Mouse (Mus musculus) MEL (cell line): ENCODE data around the gene Aco2. TPM values are rescaled to one million over a fixed set of nuclear protein-coding genes. Genes with fewer than 3 reads are reported as not detected.
A peak's percentile ranks its signal among the peaks of the same experiment; 100 is the strongest.

Experiments
- DNase-seq: peaks from one replicate; pipeline ENCODE4 v3.0.0; 2011; ENCODE audit warnings: low read depth, low spot score
- H3K27ac ChIP-seq: 2 replicates; pipeline ENCODE4 v1.5.1; 2012; ENCODE audit warnings: low read depth, mild to moderate bottlenecking, control low read depth, low read length, moderate library complexity; ENCODE audit not compliant: control insufficient read depth
- H3K27me3 ChIP-seq, 2 experiments: fragments of 150-350 bp in 1 of 2; sonication (generic) in 1 of 2; 2 replicates each; pipeline ENCODE4 v1.6.1; 2012; ENCODE audit warnings: low read length in 2 of 2, mild to moderate bottlenecking in 2 of 2, improper control_type of control experiment in 1 of 2, moderate library complexity in 1 of 2; ENCODE audit not compliant: insufficient read depth in 2 of 2, control insufficient read depth in 1 of 2
- H3K36me3 ChIP-seq, 2 experiments: 2 replicates each; pipeline ENCODE4 v1.6.1; 2012 to 2014; ENCODE audit warnings: low read length in 2 of 2, improper control_type of control experiment in 1 of 2, inconsistent platforms in 1 of 2, mild to moderate bottlenecking in 1 of 2; ENCODE audit not compliant: insufficient read depth in 2 of 2, control insufficient read depth in 1 of 2
- H3K4me1 ChIP-seq, 2 experiments: fragments of 150-350 bp in 1 of 2; sonication (generic) in 1 of 2; 2 replicates each; pipeline ENCODE4 v1.6.1; 2012; ENCODE audit warnings: low read length in 2 of 2, improper control_type of control experiment in 1 of 2, mild to moderate bottlenecking in 1 of 2; ENCODE audit not compliant: insufficient read depth in 2 of 2, control insufficient read depth in 1 of 2
- H3K4me3 ChIP-seq, 2 experiments: fragments of 150-350 bp in 1 of 2; sonication (generic) in 1 of 2; 2 replicates each; pipeline ENCODE4 v1.5.1; 2012; ENCODE audit warnings: low read depth in 2 of 2, low read length in 2 of 2, mild to moderate bottlenecking in 2 of 2, moderate library complexity in 2 of 2, control low read depth in 1 of 2, improper control_type of control experiment in 1 of 2; ENCODE audit not compliant: control insufficient read depth in 1 of 2, insufficient read depth in 1 of 2
- H3K79me2 ChIP-seq: 2 replicates; pipeline ENCODE4 v1.6.1; 2012; ENCODE audit warnings: mild to moderate bottlenecking, low read length, moderate library complexity; ENCODE audit not compliant: control insufficient read depth, poor library complexity, insufficient read depth
- H3K9ac ChIP-seq: 2 replicates; pipeline ENCODE4 v1.6.1; 2012; ENCODE audit warnings: low read depth, mild to moderate bottlenecking, control low read depth, low read length, moderate library complexity; ENCODE audit not compliant: control insufficient read depth, poor library complexity, severe bottlenecking
- H3K9me3 ChIP-seq: fragments of 150-350 bp; sonication (generic); replicated peaks from 2 replicates; pipeline ENCODE4 v1.6.1; 2012; ENCODE audit warnings: mild to moderate bottlenecking, low read length, improper control_type of control experiment, moderate library complexity; ENCODE audit not compliant: insufficient read depth
- BHLHE40 ChIP-seq: IDR thresholded peaks from 2 replicates; pipeline ENCODE4 v1.6.1; 2012; ENCODE audit warnings: low read depth, mild to moderate bottlenecking, inconsistent platforms, low read length, improper control_type of control experiment, borderline replicate concordance
- CTCF ChIP-seq, 3 experiments: IDR thresholded peaks in 2 of 3; conservative IDR thresholded peaks in 1 of 3; 2 replicates each; pipeline ENCODE4 v1.5.1; 2011 to 2012; ENCODE audit warnings: low read length in 3 of 3, low read depth in 2 of 3, mild to moderate bottlenecking in 2 of 3, improper control_type of control experiment in 1 of 3, inconsistent platforms in 1 of 3, mixed read lengths in 1 of 3, moderate library complexity in 1 of 3; ENCODE audit not compliant: control insufficient read depth in 1 of 3, insufficient read depth in 1 of 3, poor library complexity in 1 of 3, severe bottlenecking in 1 of 3
- E2F4 ChIP-seq: IDR thresholded peaks from 2 replicates; pipeline ENCODE4 v1.6.1; 2011; ENCODE audit warnings: low read depth, low read length, improper control_type of control experiment, borderline replicate concordance
- EP300 ChIP-seq, 2 experiments: IDR thresholded peaks; 2 replicates each; pipeline ENCODE4 v1.6.1; 2011; ENCODE audit warnings: improper control_type of control experiment in 2 of 2, low read length in 2 of 2, low read depth in 1 of 2, mild to moderate bottlenecking in 1 of 2
- ETS1 ChIP-seq: IDR thresholded peaks from 2 replicates; pipeline ENCODE4 v1.6.1; 2012; ENCODE audit warnings: low read depth, mild to moderate bottlenecking, inconsistent platforms, low read length, improper control_type of control experiment, moderate library complexity
- GATA1 ChIP-seq: IDR thresholded peaks from 2 replicates; pipeline ENCODE4 v1.6.1; 2011; ENCODE audit warnings: low read depth, low read length, improper control_type of control experiment
- HCFC1 ChIP-seq: IDR thresholded peaks from 2 replicates; pipeline ENCODE4 v1.6.1; 2012; ENCODE audit warnings: low read depth, mild to moderate bottlenecking, inconsistent platforms, low read length, improper control_type of control experiment, moderate library complexity
- MAFK ChIP-seq: IDR thresholded peaks from 2 replicates; pipeline ENCODE4 v1.6.1; 2011; ENCODE audit warnings: low read depth, mild to moderate bottlenecking, low read length, improper control_type of control experiment, borderline replicate concordance
- MAX ChIP-seq: IDR thresholded peaks from 2 replicates; pipeline ENCODE4 v1.6.1; 2011; ENCODE audit warnings: low read length, improper control_type of control experiment
- MEF2A ChIP-seq: IDR thresholded peaks from 2 replicates; pipeline ENCODE4 v1.6.1; 2014; ENCODE audit warnings: low read depth, mild to moderate bottlenecking, inconsistent platforms, low read length, improper control_type of control experiment; ENCODE audit not compliant: poor library complexity, insufficient replicate concordance, severe bottlenecking; ENCODE audit errors: extremely low read depth
- MYC ChIP-seq: IDR thresholded peaks from 2 replicates; pipeline ENCODE4 v1.6.1; 2011; ENCODE audit warnings: low read depth, mild to moderate bottlenecking, low read length, improper control_type of control experiment, moderate library complexity
- NRF1 ChIP-seq: IDR thresholded peaks from 2 replicates; pipeline ENCODE4 v1.6.1; 2014; ENCODE audit warnings: low read depth, mild to moderate bottlenecking, inconsistent platforms, low read length, improper control_type of control experiment, moderate library complexity; ENCODE audit not compliant: poor library complexity, insufficient read depth, severe bottlenecking
- POLR2AphosphoS2 ChIP-seq: IDR thresholded peaks from 2 replicates; pipeline ENCODE4 v1.6.1; 2011; ENCODE audit warnings: low read length, improper control_type of control experiment
- RAD21 ChIP-seq: IDR thresholded peaks from 2 replicates; pipeline ENCODE4 v1.6.1; 2011; ENCODE audit warnings: mild to moderate bottlenecking, low read depth, low read length, improper control_type of control experiment
- SMC3 ChIP-seq: IDR thresholded peaks from 2 replicates; pipeline ENCODE4 v1.6.1; 2011; ENCODE audit warnings: low read depth, low read length, improper control_type of control experiment
- TAL1 ChIP-seq: IDR thresholded peaks from 2 replicates; pipeline ENCODE4 v1.6.1; 2012; ENCODE audit warnings: mild to moderate bottlenecking, inconsistent platforms, low read length, moderate library complexity, mixed read lengths
- TCF12 ChIP-seq: IDR thresholded peaks from 2 replicates; pipeline ENCODE4 v1.6.1; 2014; ENCODE audit warnings: low read depth, mild to moderate bottlenecking, inconsistent platforms, low read length, improper control_type of control experiment, moderate library complexity
- UBTF ChIP-seq: IDR thresholded peaks from 2 replicates; pipeline ENCODE4 v1.6.1; 2012; ENCODE audit warnings: low read depth, mild to moderate bottlenecking, inconsistent platforms, low read length, improper control_type of control experiment, moderate library complexity, borderline replicate concordance; ENCODE audit not compliant: insufficient read depth
- ZC3H11A ChIP-seq: IDR thresholded peaks from 2 replicates; pipeline ENCODE4 v1.6.1; 2012; ENCODE audit warnings: low read depth, mild to moderate bottlenecking, inconsistent platforms, low read length, improper control_type of control experiment
- ZMIZ1 ChIP-seq: IDR thresholded peaks from 2 replicates; pipeline ENCODE4 v1.6.1; 2012; ENCODE audit warnings: low read depth, mild to moderate bottlenecking, inconsistent platforms, low read length, improper control_type of control experiment, moderate library complexity
- ZNF384 ChIP-seq: IDR thresholded peaks from 2 replicates; pipeline ENCODE4 v1.6.1; 2012; ENCODE audit warnings: low read depth, mild to moderate bottlenecking, inconsistent platforms, low read length, improper control_type of control experiment
- polyA plus RNA-seq, 2 experiments: library from polyadenylated mRNA; stranded (reverse) in 1 of 2; unstranded in 1 of 2; fragments of >175 nt in 1 of 2; fragments of >200 nt in 1 of 2; gene quantifications; 2 replicates each; pipeline versions ENCODE4 v1.2.1 to v1.2.4; 2012; ENCODE audit warnings: low replicate concordance in 2 of 2, low read depth in 1 of 2; ENCODE audit not compliant: insufficient read length in 2 of 2, insufficient read depth in 1 of 2, missing spikeins in 1 of 2
- total RNA-seq: library from RNA; depleted of rRNA; stranded (reverse); fragments of 300-350 nt; gene quantifications from 2 replicates; pipeline ENCODE4 v1.2.3, GENCODE M21; 2012

Aco2 gene
- total and polyA plus RNA-seq, 3 experiments = 248 to 1,242 (median 447) TPM

GRCm38 (mm10) chr15:81955414-81955813 lies 83.3 kb downstream of the Aco2 start:
- Histone ChIP-seq H3K27me3 (no peaks in the 10 kb centered on the region), H3K27ac (no peak overlapping the region), H3K4me3 (no peak overlapping the region), H3K36me3 (peaks cover 2 to 5% of the 10 kb centered on the region in 2 experiments; a peak in 3 of 4 replicates), H3K79me2 (peaks cover 4% of the 10 kb centered on the region; the same call in 1 of the 2 replicates)
- DNase-seq = no peak
- TF ChIP-seq E2F4 (no peak), MEF2A (no peak), NRF1 (no peak), TCF12 (no peak), MAFK (no peak), MYC (no peak), GATA1 (no peak), ZC3H11A (no peak), BHLHE40 (no peak), SMC3 (no peak), ETS1 (no peak), POLR2AphosphoS2 (no peak), ZNF384 (no peak), EP300 (IDR thresholded peaks at IDR 0.05; ENCODE audit: low read depth in 1 of 2, low read length in 2 of 2) (no peak), TAL1 (no peak), ZMIZ1 (no peak)
- TF ChIP-seq, all 39 proteins: peak for 0
- peaks cover 0 to 11% of the 10 kb centered on the region in 2 experiments; a peak in 2 of 4 replicates for H3K4me1 ChIP-seq
- no peak overlapping the region for H3K9ac ChIP-seq
- H3K9me3 ChIP-seq = no peaks in the 10 kb centered on the region

- TF ChIP-seq HCFC1 = no peak
- TF ChIP-seq CTCF (IDR thresholded peaks at IDR 0.05 in 2 of 3, conservative IDR thresholded peaks at IDR 0.05 in 1 of 3; ENCODE audit: control insufficient read depth in 1 of 3, insufficient read depth in 1 of 3, low read depth in 2 of 3, low read length in 3 of 3, poor library complexity in 1 of 3, severe bottlenecking in 1 of 3) = peak in 2 of 3 experiments; percentile 87 to 99
- TF ChIP-seq TAL1 = no peak
- no peak for TF ChIP-seq MAX
- TF ChIP-seq MAFK = no peak
- TF ChIP-seq RAD21 = peak; percentile 51
- TF ChIP-seq TCF12 = no peak
- peak; percentile 80 for TF ChIP-seq SMC3
- TF ChIP-seq ZC3H11A = peak; percentile 51; the same call in 1 of the 2 replicates
- TF ChIP-seq UBTF = no peak
- TF ChIP-seq, all 39 proteins: peak for 4
- peak; percentile 73 for DNase-seq
- Histone ChIP-seq H3K9me3 (no peaks in the 10 kb centered on the region), H3K4me3 (no peak overlapping the region), H3K79me2 (peaks cover 6% of the 10 kb centered on the region; the same call in 1 of the 2 replicates), H3K36me3 (peaks cover 2 to 5% of the 10 kb centered on the region in 2 experiments; a peak in 3 of 4 replicates), H3K4me1 (peaks cover 0 to 11% of the 10 kb centered on the region in 2 experiments; a peak in 2 of 4 replicates), H3K27ac (no peak overlapping the region), H3K9ac (no peak overlapping the region), H3K27me3 (no peaks in the 10 kb centered on the region)
Measured at GRCm38 (mm10) chr15:81956457-81956856, 84.3 kb downstream of the Aco2 start.
